21 mouse cellular contexts compared by ENCODE assay signal in the genomic region with DNA sequence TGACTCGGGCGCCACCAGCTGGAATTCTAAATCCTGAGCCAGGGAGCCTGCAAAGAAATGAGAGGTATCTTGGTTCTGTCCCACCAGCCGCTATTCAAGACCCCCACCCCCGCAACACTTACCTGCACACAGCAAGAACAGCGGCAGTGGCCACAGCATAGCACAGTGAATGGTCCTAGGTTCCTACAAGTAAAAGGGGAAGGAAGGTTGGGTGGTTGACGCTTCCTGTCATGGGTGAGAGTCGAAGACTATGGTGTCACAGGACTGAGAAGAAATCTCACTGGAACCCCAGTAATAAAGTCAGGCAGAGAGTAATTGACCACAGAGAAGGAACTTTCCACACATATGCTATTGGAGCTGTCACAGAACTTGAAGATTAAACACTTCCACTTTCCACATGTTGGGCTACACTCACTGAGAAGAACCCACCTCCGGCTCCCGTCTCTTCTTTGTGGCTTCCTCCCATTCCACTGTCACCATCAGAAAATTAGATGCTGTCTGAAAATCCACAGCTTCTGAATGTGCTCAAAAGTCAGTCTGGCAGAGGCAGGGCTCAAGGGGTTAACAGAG. TPM values are rescaled to one million over a fixed set of nuclear protein-coding genes. Genes with fewer than 3 reads are reported as not detected.
DNase-seq lines count a peak whose midpoint lies in the region; ATAC-seq and TF ChIP-seq lines count a peak whose summit lies in the region.
"Had no signal": no experiment of that assay in that cellular context is flagged by ENCODE, and none has a peak within 500 bp of the region (broad histone marks: within the 10 kb centered on the region; RNA-seq: fewer than 3 reads in every experiment).

No protein-coding gene starts in this region.

- H3K9me3 ChIP-seq in liver, embryonic 12.5 days (replicated peaks): no peaks in the 10 kb centered on the region
- no peaks in the 10 kb centered on the region for H3K9me3 ChIP-seq in liver, embryonic 15.5 days (replicated peaks)
- H3K9me3 ChIP-seq: hindbrain, embryonic 10.5 days; limb, embryonic 13.5 days; midbrain, embryonic 10.5 days had no signal

- H3K27ac ChIP-seq in liver, adult 2 months (replicated peaks; ENCODE audit: insufficient read depth, low read depth, low read length): no peak overlapping the region
- no peak overlapping the region for H3K27ac ChIP-seq in liver, embryonic 12.5 days
- H3K27ac ChIP-seq in liver, embryonic 15.5 days (replicated peaks): peak overlapping the region; percentile 42
- H3K27ac ChIP-seq: hindbrain, embryonic 10.5 days; limb, embryonic 13.5 days; midbrain, embryonic 10.5 days had no signal

- DNase-seq in liver, adult 2 months (ENCODE audit: extremely low read depth, low read depth, low spot score): peak; percentile 39
- peak; percentile 31 for DNase-seq in brain, adult 2 months (ENCODE audit: low read depth, low spot score)
- DNase-seq in monocyte, adult 2 months (ENCODE audit: low read depth in 1 of 2, low spot score in 2 of 2): peak; percentile 57 to 58
- no peak for DNase-seq in kidney, postnatal 25 days
- DNase-seq in cerebellum, postnatal 10 days: no peak
- DNase-seq: cerebellum, postnatal 25 days; kidney, postnatal 14 days; right cerebral cortex, postnatal 25 days; thymus, postnatal 36 days had no signal

- H3K27me3 ChIP-seq in liver, adult 2 months (ENCODE audit: control insufficient read depth, insufficient read depth, low read length): no peaks in the 10 kb centered on the region
- no peaks in the 10 kb centered on the region for H3K27me3 ChIP-seq in liver, embryonic 12.5 days (replicated peaks)
- H3K27me3 ChIP-seq in liver, embryonic 15.5 days: no peaks in the 10 kb centered on the region
- H3K27me3 ChIP-seq: CH12.LX; limb, embryonic 13.5 days had no signal

- no peaks in the 10 kb centered on the region for H3K4me1 ChIP-seq in liver, adult 2 months (ENCODE audit: control insufficient read depth, insufficient read depth, low read length)
- no peaks in the 10 kb centered on the region for H3K4me1 ChIP-seq in liver, embryonic 12.5 days
- no peaks in the 10 kb centered on the region for H3K4me1 ChIP-seq in liver, embryonic 15.5 days (replicated peaks)
- H3K4me1 ChIP-seq: hindbrain, embryonic 10.5 days; limb, embryonic 13.5 days; midbrain, embryonic 10.5 days had no signal

- 83% methylated on average over 9 of the region's 9 CpGs for WGBS in liver, adult 2 months
- WGBS in liver, embryonic 12.5 days (ENCODE audit: insufficient replicate concordance): 36% methylated on average over 9 of the region's 9 CpGs
- 24% methylated on average over 9 of the region's 9 CpGs for WGBS in liver, embryonic 15.5 days (ENCODE audit: insufficient replicate concordance)

- H3K79me2 ChIP-seq in liver, adult 2 months (ENCODE audit: control insufficient read depth, insufficient read depth, low read length): no peaks in the 10 kb centered on the region

- H3K4me3 ChIP-seq in liver, adult 2 months (ENCODE audit: insufficient read depth, low read depth, low read length): no peak overlapping the region
- H3K4me3 ChIP-seq in liver, embryonic 12.5 days: no peak overlapping the region
- H3K4me3 ChIP-seq in liver, embryonic 15.5 days (replicated peaks): peak overlapping the region; percentile 22; the same call in 1 of the 2 replicates
- H3K4me3 ChIP-seq: hindbrain, embryonic 10.5 days; limb, embryonic 13.5 days; midbrain, embryonic 10.5 days had no signal

- no peaks in the 10 kb centered on the region for H3K36me3 ChIP-seq in liver, adult 2 months (ENCODE audit: control insufficient read depth, insufficient read depth, low read length)
- H3K36me3 ChIP-seq in liver, embryonic 12.5 days: no peaks in the 10 kb centered on the region
- H3K36me3 ChIP-seq in liver, embryonic 15.5 days (replicated peaks): no peaks in the 10 kb centered on the region
- H3K36me3 ChIP-seq: hindbrain, embryonic 10.5 days; limb, embryonic 13.5 days; midbrain, embryonic 10.5 days had no signal

- no peak for TF ChIP-seq CTCF in liver, adult 2 months (IDR thresholded peaks at IDR 0.05; ENCODE audit: low read depth, low read length)

- TF ChIP-seq POLR2A in liver, adult 2 months (IDR thresholded peaks at IDR 0.05; ENCODE audit: extremely low read depth, insufficient read depth, low read length): no peak

- H3K9ac ChIP-seq in liver, adult 2 months (ENCODE audit: low read depth, low read length): no peak overlapping the region
- no peak overlapping the region for H3K9ac ChIP-seq in liver, embryonic 12.5 days
- no peak overlapping the region for H3K9ac ChIP-seq in liver, embryonic 15.5 days
- H3K9ac ChIP-seq: limb, embryonic 13.5 days had no signal

- no peak overlapping the region for H3K4me2 ChIP-seq in liver, embryonic 12.5 days
- H3K4me2 ChIP-seq in liver, embryonic 15.5 days: peak overlapping the region; percentile 18; the same call in 1 of the 2 replicates
- H3K4me2 ChIP-seq: limb, embryonic 13.5 days had no signal

- no peak for ATAC-seq in liver, embryonic 12.5 days
- ATAC-seq in liver, embryonic 15.5 days (ENCODE audit: insufficient read depth): peak; percentile 37; the same call in 1 of the 2 replicates
- no peak for ATAC-seq in erythroblast, adult 5-6 weeks (replicated peaks; ENCODE audit: low FRiP score, poor library complexity, severe bottlenecking)
- ATAC-seq: Patski had no signal

RNA-seq across cellular contexts. Expression of a gene that starts 11.2 kb away (rescaled TPM):
- 0.28 and 1.3 TPM in 2 replicates for total RNA-seq in liver, adult 2 months (2014; rRNA removed)
- 0.16 and 1.0 TPM in 2 replicates for polyA plus RNA-seq in liver, adult 2 months (2012; rRNA removed)
- polyA plus RNA-seq in liver, embryonic 12.5 days (2016; fragmentation: Nextera tagmentation; extraction: Ambion mirVana): 1.5 and 1.6 TPM in 2 replicates
- polyA plus RNA-seq in liver, embryonic 15.5 days (2015; fragmentation: Nextera tagmentation; extraction: Ambion mirVana): 3.0 and 3.6 TPM in 2 replicates
- 20.8 and 23.8 TPM in 2 replicates for total RNA-seq in erythroblast, adult 5-6 weeks (2015; ENCODE audit: low replicate concordance)
- 9.1 and 12.0 TPM in 2 replicates for total RNA-seq in erythroblast, adult 5-6 weeks (2017; ENCODE audit: low replicate concordance)

RNA-seq across cellular contexts. Expression of a gene that starts 27.3 kb away (rescaled TPM):
- not detected in 2 replicates for total RNA-seq in liver, adult 2 months (2014; rRNA removed)
- polyA plus RNA-seq in liver, adult 2 months (2012; rRNA removed): not detected in 2 replicates
- polyA plus RNA-seq in liver, embryonic 12.5 days (2016; fragmentation: Nextera tagmentation; extraction: Ambion mirVana): not detected in 2 replicates
- not detected in 2 replicates for polyA plus RNA-seq in liver, embryonic 15.5 days (2015; fragmentation: Nextera tagmentation; extraction: Ambion mirVana)
- not detected in 2 replicates for total RNA-seq in erythroblast, adult 5-6 weeks (2015; ENCODE audit: low replicate concordance)
- total RNA-seq in erythroblast, adult 5-6 weeks (2017; ENCODE audit: low replicate concordance): not detected in 2 replicates
- total RNA-seq: CH12.LX; heart, adult 18-20 months had no signal
- polyA plus RNA-seq: embryonic facial prominence, embryonic 11.5 days; hindbrain, embryonic 10.5 days; intestine, embryonic 14.5 days; limb, embryonic 13.5 days; midbrain, embryonic 10.5 days; Patski; stomach, embryonic 16.5 days had no signal

RNA-seq across cellular contexts. Expression of a gene that starts 29.0 kb away (rescaled TPM):
- 1.1 and 1.2 TPM in 2 replicates for total RNA-seq in liver, adult 2 months (2014; rRNA removed)
- polyA plus RNA-seq in liver, adult 2 months (2012; rRNA removed): 0.20 and 0.49 TPM in 2 replicates
- polyA plus RNA-seq in liver, embryonic 12.5 days (2016; fragmentation: Nextera tagmentation; extraction: Ambion mirVana): 0.46 and 0.56 TPM in 2 replicates
- 0.18 and 0.22 TPM in 2 replicates for polyA plus RNA-seq in liver, embryonic 15.5 days (2015; fragmentation: Nextera tagmentation; extraction: Ambion mirVana)
- total RNA-seq in erythroblast, adult 5-6 weeks (2015; ENCODE audit: low replicate concordance): 0.84 TPM in 1 of 2 replicates, not detected in the other
- 0.70 TPM in 1 of 2 replicates, not detected in the other for total RNA-seq in erythroblast, adult 5-6 weeks (2017; ENCODE audit: low replicate concordance)

RNA-seq across cellular contexts. Expression of a gene that starts 43.1 kb away (rescaled TPM):
- total RNA-seq in liver, adult 2 months (2014; rRNA removed): 0.13 and 0.18 TPM in 2 replicates
- 0.62 and 0.81 TPM in 2 replicates for polyA plus RNA-seq in liver, adult 2 months (2012; rRNA removed)
- 0.05 TPM in 1 of 2 replicates, not detected in the other for polyA plus RNA-seq in liver, embryonic 12.5 days (2016; fragmentation: Nextera tagmentation; extraction: Ambion mirVana)
- not detected in 2 replicates for polyA plus RNA-seq in liver, embryonic 15.5 days (2015; fragmentation: Nextera tagmentation; extraction: Ambion mirVana)
- total RNA-seq in erythroblast, adult 5-6 weeks (2015; ENCODE audit: low replicate concordance): not detected in 2 replicates
- not detected in 2 replicates for total RNA-seq in erythroblast, adult 5-6 weeks (2017; ENCODE audit: low replicate concordance)
- total RNA-seq: CH12.LX had no signal

RNA-seq across cellular contexts. Expression of a gene that starts 46.4 kb away (rescaled TPM):
- total RNA-seq in liver, adult 2 months (2014; rRNA removed): 3.5 and 3.9 TPM in 2 replicates
- polyA plus RNA-seq in liver, adult 2 months (2012; rRNA removed): 0.59 and 1.1 TPM in 2 replicates
- 3.4 and 3.5 TPM in 2 replicates for polyA plus RNA-seq in liver, embryonic 12.5 days (2016; fragmentation: Nextera tagmentation; extraction: Ambion mirVana)
- 2.0 and 2.2 TPM in 2 replicates for polyA plus RNA-seq in liver, embryonic 15.5 days (2015; fragmentation: Nextera tagmentation; extraction: Ambion mirVana)
- 0.19 and 4.6 TPM in 2 replicates for total RNA-seq in erythroblast, adult 5-6 weeks (2015; ENCODE audit: low replicate concordance)
- 1.1 and 2.2 TPM in 2 replicates for total RNA-seq in erythroblast, adult 5-6 weeks (2017; ENCODE audit: low replicate concordance)

Comparison
In these comparisons a context has a peak if more than half of its experiments do, and no peak if none do; other contexts are left out.
1. DNase-seq: peak in liver, adult 2 months (single experiment), brain, adult 2 months (single experiment) and monocyte, adult 2 months (2 of 2); none in kidney, postnatal 25 days (0 of 2) and cerebellum, postnatal 10 days (0 of 2).